Mouse (Mus musculus) cortical plate, adult 2 months (tissue): ENCODE measurements around the gene 4930402H24Rik.

ENCODE experiments used
- CTCF ChIP-seq: fragments of 200-500 bp; IDR thresholded peaks from 2 replicates; pipeline ENCODE4 v1.5.1; 2011; ENCODE audit warnings: mild to moderate bottlenecking, control low read depth, low read length; ENCODE audit not compliant: insufficient read depth; ENCODE audit errors: extremely low read depth
- POLR2A ChIP-seq: fragments of 200-500 bp; IDR thresholded peaks from 2 replicates; pipeline ENCODE4 v1.6.1; 2011; ENCODE audit warnings: mild to moderate bottlenecking, low read length, control low read depth; ENCODE audit not compliant: insufficient read depth; ENCODE audit errors: extremely low read depth

DNA sequence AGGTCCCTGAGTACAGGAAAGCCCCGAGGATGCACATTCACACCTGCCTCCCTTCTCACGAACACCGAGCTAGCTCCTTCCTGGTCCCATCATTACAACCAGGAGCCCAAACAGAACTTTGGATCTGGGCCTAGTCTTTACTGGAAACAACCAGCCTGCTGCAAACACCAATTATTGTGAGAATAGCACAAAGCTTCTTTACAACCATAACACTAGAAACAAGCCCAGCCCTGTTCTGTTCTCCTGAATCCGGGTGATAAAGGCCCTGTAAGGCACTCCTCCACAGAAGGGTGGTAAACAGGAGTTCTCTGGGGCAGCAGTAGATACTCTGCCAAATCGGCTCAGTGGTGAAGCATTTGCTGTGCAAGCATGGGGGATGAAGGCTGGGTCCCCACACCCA, 170.9 kb downstream of the 4930402H24Rik start:
- TF ChIP-seq CTCF (no peak), POLR2A (no peak)
